Mouse (Mus musculus): ENCODE results near the gene Poldip3.
A peak's percentile ranks its signal among the peaks of the same experiment; 100 is the strongest.
"Not testable (repeated sequence)": the region's sequence is repeated elsewhere in the genome, so short reads cannot be mapped to it uniquely, and the experiment has no call there.

Poldip3 gene

GRCm38 (mm10) chr15:83164971-83165471 lies 15.8 kb upstream of the Poldip3 start:
- DNase-seq = peak in 1 of 2 experiments; percentile 57

DNA sequence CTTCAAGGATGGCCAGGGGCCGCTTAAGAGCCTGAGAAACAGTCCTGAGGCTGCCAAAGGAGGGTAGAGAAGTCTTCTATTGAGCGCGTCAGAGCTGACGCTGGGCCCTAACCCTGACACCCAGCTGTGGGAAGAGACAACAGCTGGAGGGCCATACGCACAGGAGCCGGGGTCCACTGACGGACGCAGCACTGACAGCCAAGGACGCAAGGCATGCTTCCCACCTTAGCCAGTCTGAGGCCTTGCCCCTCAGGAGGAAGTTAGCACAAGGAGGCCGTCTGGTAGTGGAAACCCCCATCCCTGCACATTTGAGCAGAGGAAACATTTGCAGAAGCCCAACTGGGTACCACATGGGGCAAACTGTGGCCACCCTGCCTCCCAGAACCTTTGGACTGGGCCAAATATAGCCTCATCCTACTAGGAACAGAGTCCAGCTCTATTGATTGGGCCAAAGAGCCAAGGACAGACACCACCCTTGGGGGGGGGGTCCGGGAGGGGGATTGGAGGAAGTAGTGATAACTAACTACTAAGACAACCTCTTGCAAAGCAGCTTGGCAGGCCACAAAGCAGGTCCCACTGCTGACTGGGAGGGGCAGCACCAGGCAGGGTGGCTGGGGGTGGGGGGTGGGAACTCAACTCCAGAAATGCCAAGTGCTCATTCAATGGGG lies 13.8 kb upstream of the Poldip3 start:
- peak in 1 of 2 experiments; percentile 64 for DNase-seq

- DNase-seq = no peak
Observed at GRCm38 (mm10) chr15:83162001-83162400, 12.8 kb upstream of the Poldip3 start.

DNA sequence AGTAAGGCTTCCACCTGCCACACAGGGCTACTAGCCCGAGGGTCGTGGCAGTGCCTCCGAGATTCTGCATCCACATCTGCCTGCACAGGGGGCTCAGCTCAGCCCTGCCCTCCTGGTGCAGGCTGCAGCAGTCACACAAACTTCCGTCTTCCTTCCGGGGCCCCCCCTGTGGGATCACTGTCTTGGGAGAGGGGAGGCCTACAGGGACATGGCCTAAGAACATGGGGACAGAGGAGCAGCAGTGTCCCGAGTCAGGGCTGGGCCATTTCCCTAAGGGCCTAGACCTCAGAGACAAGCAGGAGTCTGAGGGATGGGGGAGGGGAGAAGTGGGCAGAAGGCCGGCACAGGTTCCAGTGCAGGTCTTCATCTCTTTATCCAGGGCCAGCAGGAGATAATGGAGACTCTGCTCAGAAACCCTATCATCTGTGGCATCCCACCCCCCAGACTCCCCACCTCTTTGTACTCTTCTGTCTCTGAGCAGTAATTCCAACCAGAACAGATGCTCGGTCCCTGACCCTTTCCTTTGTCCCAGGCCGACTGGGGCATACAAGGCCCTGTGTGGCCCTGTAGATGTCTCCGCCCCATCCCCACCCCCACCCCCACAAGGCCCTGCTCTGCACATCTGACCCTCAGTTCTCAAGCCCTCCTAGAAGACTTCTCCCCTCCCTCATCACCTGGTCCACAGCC lies 12.0 kb upstream of the Poldip3 start:
- no peak for DNase-seq

- no peak for DNase-seq
Observed at GRCm38 (mm10) chr15:83160561-83160960, 11.4 kb upstream of the Poldip3 start.

- DNase-seq = no peak
Observed at GRCm38 (mm10) chr15:83159823-83160222, 10.6 kb upstream of the Poldip3 start.

DNA sequence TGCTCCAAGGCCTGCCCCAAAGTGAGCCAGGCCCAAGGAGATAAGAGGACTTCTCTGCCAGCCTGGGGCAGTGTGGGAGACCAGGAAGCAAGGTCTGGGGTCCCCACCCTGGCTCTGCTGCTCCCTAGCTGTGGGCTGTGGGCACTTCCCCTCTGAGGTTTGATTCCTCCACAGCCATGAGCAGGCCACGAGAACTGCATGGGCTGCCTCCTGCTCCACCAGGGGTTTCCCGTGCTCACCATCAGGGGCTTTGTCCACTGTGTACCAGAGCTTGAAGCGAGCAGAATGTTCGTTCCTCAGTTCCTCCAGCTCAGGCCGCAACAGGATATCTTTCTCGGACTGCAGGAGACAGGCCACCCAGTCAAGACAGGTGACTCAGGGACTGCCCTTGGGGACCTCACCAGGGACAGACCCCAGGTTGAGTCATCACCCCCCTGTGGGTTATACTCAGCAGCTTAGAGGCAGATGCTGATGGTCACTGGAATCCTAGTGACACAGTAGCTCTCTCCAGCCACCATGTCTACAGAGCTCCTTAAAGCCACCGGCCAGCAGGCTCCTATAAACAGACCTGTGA lies 9.5 kb upstream of the Poldip3 start:
- no peak for DNase-seq

DNA sequence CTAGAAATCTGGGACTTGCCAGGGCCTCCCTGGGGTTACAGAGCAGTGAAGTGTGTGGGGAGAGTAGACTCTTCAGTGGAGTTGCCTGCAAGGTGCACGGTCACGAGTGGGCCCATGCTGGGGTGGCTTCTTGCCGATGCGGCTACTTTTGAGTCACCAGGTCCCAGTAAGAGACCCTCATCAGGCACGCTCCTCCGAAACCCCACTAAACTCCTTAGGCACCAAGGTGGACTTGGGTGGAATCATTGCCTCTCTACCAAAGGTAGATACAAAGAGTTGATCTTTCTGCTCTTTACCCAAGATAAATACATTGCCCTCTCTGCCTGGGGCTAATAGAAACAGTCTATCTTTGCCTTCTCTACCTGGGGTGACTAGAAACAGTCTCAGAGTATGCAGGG lies 8.5 kb upstream of the Poldip3 start:
- no peak for DNase-seq

DNA sequence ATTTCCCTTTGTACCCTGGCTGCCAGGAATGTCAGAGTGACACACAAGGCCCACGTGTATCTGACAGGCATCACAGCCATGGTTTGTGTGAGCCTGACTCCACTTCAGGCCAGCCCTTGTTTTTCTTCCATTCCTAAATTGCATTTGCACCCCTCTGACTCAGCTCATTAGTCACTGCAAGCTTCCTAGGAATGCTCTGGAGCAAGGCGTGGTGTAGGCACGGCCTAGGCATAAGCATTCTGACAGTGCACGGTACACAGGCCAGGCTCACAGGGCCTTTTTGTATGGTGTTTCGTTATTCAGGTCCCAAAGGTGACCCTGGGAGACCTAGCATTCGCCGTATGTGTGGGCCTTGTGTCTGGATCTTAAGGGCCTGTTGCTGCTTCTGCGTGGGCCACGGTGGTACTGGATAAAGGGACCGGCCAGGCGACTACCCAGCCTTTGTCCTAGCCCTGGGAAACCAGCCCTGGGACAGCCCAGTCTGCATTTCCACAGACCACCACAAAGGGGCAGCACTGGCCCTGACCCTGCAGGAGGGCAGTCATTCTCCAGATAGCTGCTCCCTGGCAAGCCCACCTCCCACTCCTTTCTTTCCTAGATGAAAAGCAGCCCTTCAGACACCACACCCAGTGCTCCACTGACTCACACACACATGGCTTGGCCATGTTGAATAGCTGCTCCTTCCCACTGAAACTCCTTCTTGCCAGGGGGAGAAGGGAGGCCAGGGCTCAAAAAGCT lies 7.9 kb upstream of the Poldip3 start:
- peak in 1 of 2 experiments; percentile 74 for DNase-seq

DNA sequence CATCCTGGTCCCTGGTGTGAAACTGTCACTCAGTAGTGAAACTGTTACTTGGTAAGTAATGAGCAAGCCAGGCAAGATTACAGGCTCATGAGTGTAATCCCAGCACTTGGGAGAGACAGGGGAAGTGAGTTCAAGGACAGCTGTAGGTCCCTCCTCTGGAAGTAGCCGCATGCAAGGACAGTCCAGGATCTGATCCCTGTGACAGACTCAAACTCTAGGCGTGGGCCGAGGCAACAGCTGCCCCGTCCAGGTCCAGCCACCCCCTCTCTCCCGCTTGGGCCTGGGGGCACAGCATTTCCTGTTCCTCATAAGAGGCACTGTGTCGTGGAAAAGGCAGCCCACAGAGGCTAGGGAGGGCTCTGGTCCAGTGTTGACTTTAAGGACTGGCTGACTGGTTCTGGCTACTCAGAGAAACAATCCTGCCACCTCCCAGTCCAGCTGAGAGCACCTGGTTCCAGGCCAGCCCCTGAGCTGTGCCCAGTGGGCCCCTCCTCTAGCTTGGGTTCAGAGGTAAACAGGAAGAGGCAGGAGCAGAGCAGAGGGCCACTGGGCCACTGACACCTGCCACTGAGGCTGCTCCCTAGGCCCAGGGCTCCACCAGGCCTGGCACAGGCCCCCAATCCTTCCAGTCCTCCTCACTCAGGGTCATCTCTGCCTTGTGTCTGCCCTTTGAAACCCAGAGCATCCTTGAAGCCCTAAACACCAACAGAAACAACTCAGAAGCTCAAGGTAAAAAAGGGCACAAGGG lies 6.7 kb upstream of the Poldip3 start:
- DNase-seq = peak in 1 of 2 experiments; percentile 48

DNA sequence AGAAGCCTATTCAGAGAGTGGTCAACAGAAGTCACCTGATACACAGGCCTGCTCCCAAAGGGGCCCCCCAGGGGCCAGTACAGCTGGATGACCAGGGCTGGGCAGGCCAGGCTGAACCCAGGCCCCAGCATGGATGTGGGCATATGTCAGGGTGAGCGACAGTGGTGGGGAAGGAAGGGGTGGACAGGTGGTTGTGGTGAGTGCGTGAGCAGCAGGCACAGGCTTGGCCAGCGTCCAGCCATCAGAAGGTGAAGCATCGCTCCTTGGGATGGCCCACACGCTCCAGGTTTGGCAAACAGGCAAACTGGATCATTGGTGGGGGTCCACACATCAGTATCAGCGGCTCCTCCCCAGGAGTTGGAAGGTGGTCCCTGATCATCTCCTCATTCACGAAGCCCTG lies 5.1 kb upstream of the Poldip3 start:
- DNase-seq = no peak

- DNase-seq = no peak
Observed at GRCm38 (mm10) chr15:83150694-83151093, 1.5 kb upstream of the Poldip3 start.

- no peak for DNase-seq
Observed at GRCm38 (mm10) chr15:83150073-83150442, 874 bp upstream of the Poldip3 start.

DNA sequence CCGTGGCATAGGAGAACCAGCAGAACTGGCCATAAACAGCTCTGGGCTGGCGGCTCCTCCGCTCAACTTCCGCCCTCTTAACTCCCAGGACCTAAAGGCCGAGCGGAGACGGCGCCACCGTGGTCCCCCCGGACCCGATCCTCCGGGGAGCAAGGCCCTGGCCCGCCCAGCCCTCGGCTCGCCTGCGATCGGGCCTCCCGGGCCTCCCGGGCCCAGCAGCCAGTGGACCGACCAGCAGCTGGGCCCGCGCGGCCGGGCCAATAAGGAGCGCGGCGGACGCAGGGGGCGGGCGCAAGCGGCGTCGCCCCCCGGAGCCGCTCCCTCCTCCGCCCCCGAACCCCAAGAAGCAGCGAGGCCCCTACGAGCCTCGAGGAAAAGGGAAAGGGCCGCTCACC lies 386 bp downstream of the Poldip3 start:
- DNase-seq = no peak

- no peak for DNase-seq
Observed at GRCm38 (mm10) chr15:83148395-83148794, 789 bp downstream of the Poldip3 start.

GRCm38 (mm10) chr15:83145541-83145940 lies 3.6 kb downstream of the Poldip3 start:
- no peak for DNase-seq

DNA sequence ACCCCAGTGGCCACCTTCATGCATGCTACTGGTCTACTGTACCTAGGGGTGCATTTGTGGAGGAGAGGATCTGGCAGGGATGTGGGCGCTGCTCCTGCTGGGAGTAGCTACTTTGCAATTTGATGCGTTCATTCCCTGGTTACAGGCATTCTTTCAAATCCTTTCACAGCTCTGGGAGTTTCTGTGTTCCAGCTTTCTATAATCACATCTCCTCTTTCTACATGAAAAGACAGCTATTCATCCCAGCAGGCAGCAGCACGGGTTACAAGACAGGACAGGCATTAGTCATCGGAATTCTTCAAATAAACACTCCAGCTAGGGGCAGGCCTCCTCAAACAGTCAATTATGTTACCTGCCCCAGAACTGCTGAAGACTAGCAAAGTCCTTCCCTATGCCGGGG lies 6.3 kb downstream of the Poldip3 start:
- no peak for DNase-seq

- no peak for DNase-seq
Observed at GRCm38 (mm10) chr15:83135654-83136053, 13.5 kb downstream of the Poldip3 start.

DNA sequence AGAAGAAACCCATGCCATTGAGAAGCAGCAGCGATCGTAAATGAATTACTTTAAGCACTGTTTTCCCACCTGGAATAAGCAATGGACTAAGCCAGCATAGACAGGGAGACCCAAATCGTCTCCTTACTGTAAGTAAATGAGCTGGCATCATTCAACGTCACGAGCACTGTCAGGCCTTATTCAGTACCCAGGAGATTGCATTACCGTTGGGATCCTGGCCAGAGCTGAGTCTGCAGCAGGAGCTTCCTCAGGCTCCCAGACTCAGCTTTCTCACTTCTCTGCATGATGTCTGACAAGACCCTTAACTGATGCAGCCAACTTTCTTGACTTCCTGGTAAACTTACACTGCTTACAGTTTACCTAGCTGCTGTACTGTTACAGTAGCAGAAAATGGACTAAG lies 14.5 kb downstream of the Poldip3 start:
- no peak for DNase-seq

DNA sequence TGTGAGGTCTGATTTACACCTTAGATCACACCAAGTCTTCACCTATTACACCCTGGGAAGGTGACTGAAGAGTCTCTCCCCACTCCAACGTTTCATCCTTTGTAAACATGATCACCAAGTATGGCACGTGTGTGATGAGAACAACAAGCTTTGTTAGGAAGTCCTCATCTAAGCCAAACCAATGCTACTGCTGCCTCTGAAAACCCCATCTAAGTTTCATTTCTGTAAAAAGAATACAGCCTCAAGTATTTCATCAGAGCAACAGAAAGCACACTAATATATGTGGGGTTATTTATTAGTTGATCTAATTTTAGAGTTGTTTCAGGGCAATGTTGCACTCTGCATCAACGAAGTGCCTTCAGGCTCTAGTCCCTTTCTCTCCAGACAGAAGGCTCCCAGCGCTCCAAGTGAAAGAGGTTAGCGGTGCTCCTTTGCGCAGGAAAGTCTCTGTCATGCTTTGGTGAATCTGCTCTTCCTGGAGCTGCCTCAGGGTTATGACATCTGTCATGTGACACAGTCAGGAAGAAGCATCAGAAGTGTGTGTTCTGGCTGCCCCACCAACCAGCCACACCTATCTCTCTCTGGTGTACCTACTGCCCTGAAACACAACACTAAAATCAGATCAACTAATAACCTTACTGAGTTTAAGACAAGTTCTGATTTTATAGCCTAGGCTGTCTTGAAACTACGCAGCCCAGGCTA lies 19.5 kb downstream of the Poldip3 start:
- DNase-seq = no peak

GRCm38 (mm10) chr15:83127037-83127436 lies 22.1 kb downstream of the Poldip3 start:
- not testable (repeated sequence) for DNase-seq

GRCm38 (mm10) chr15:83126582-83126981 lies 22.6 kb downstream of the Poldip3 start:
- DNase-seq = no peak

All from kidney, adult 8-10 months (tissue).